Mouse (Mus musculus) urinary bladder, postnatal 0 days (tissue): ENCODE results near the gene D130040H23Rik. TPM values are rescaled to one million over a fixed set of nuclear protein-coding genes. Genes with fewer than 3 reads are reported as not detected.

Source experiments
- polyA plus RNA-seq: library from polyadenylated mRNA; unstranded; fragments of >200 nt; fragmentation: Nextera tagmentation; extraction: Ambion mirVana; gene quantifications from 2 replicates; pipeline ENCODE4 v1.2.1, GENCODE M21; 2015

D130040H23Rik gene
- 1.6 and 1.7 TPM in 2 replicates for polyA plus RNA-seq

DNA sequence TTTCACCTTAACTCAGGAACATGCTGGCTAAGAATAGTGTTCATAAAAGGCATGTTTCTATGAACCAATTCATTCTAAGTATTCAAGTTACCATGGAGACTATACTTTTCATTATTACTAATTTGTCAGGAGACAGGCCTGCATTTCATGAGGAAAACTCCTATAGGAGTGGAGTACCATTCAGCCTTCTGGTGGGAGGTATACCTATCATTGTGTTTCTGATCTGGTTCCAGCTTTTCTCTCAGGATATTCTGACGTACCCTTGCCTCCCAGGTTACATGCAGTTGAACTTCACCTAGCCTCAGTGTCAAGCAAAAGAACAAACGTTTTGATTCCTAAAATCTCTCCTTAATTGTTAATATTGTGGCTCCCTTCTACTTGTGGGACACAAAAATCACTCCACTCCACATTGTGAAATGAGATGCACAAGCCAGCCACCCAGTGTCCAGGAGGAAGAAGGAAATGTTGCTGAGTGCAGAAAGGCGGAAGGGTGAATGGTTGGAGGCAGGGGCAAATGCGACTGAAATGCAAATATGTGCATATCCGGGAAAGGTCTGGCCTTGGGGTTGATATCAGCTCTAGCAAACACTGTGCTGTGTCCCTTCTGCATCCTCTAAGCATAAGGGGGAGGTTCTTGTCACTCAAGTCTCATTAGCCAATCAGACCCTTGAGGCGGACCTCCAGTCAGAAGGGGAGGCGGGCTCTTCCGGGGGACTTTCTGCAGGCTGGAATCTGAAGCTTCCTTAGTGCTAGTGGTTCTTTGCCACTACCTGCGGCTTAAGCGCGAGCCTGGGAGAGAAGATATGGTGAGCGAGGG, at the start of gene D130040H23Rik:
TSS of gene D130040H23Rik (plus strand) at position 695 of the 817 bp plus-strand sequence.

Other genes with a start within 250 kb of the D130040H23Rik start
- 6.9 and 7.8 TPM in 2 replicates for gene Zfp930, start 62.0 kb upstream of the D130040H23Rik start, polyA plus RNA-seq
- not detected in 2 replicates for gene Gm9495, start 182.5 kb downstream of the D130040H23Rik start, polyA plus RNA-seq